Mouse (Mus musculus) hindbrain, embryonic 15.5 days (tissue): ENCODE results near the gene Cped1. TPM values are rescaled to one million over a fixed set of nuclear protein-coding genes. Genes with fewer than 3 reads are reported as not detected.

Experiments used
- ATAC-seq: fragments of 200-750 bp; cut with Nextera tagmentation; 2 replicates; pipeline ENCODE4 v1.8.0; 2017; ENCODE audit warnings: low read depth, moderate number of reproducible peaks, moderate TSS enrichment; ENCODE audit not compliant: low FRiP score
- H3K27ac ChIP-seq: fragments of 300-500 bp; sonication (generic); replicated peaks from 2 replicates; pipeline ENCODE4 v1.5.1; 2015; ENCODE audit warnings: mild to moderate bottlenecking, inconsistent platforms
- H3K27me3 ChIP-seq: fragments of 300-500 bp; sonication (generic); 2 replicates; pipeline ENCODE4 v1.6.1; 2015; ENCODE audit warnings: control low read depth, inconsistent platforms
- H3K36me3 ChIP-seq: fragments of 300-500 bp; sonication (generic); 2 replicates; pipeline ENCODE4 v1.6.1; 2015; ENCODE audit warnings: control low read depth, inconsistent platforms
- H3K4me1 ChIP-seq: fragments of 300-500 bp; sonication (generic); replicated peaks from 2 replicates; pipeline ENCODE4 v1.6.1; 2015; ENCODE audit warnings: control low read depth, inconsistent platforms
- H3K4me2 ChIP-seq: fragments of 300-500 bp; sonication (generic); 2 replicates; pipeline ENCODE4 v1.6.1; 2015; ENCODE audit warnings: moderate library complexity, mild to moderate bottlenecking, inconsistent platforms
- H3K4me3 ChIP-seq: fragments of 300-500 bp; sonication (generic); 2 replicates; pipeline ENCODE4 v1.5.1; 2015; ENCODE audit warnings: mild to moderate bottlenecking, inconsistent platforms
- H3K9ac ChIP-seq: fragments of 300-500 bp; sonication (generic); 2 replicates; pipeline ENCODE4 v1.6.1; 2015; ENCODE audit warnings: inconsistent platforms
- H3K9me3 ChIP-seq: fragments of 300-500 bp; sonication (generic); 2 replicates; pipeline ENCODE4 v1.6.1; 2016; ENCODE audit warnings: control low read depth, inconsistent platforms
- WGBS: fragments of 180-500 bp; shearing (Covaris S2); methylation state at CpG from one replicate; pipeline ENCODE4 v1.1.7; 2015; 5-methylcytosine and 5-hydroxymethylcytosine counted together
- polyA plus RNA-seq: library from polyadenylated mRNA; unstranded; fragments of >200 nt; fragmentation: Nextera tagmentation; extraction: Ambion mirVana; gene quantifications from 2 replicates; pipeline ENCODE4 v1.2.1, GENCODE M21; 2015

Gene Cped1
- polyA plus RNA-seq, 1 experiment from 2014 or later = 3.7 TPM

DNA sequence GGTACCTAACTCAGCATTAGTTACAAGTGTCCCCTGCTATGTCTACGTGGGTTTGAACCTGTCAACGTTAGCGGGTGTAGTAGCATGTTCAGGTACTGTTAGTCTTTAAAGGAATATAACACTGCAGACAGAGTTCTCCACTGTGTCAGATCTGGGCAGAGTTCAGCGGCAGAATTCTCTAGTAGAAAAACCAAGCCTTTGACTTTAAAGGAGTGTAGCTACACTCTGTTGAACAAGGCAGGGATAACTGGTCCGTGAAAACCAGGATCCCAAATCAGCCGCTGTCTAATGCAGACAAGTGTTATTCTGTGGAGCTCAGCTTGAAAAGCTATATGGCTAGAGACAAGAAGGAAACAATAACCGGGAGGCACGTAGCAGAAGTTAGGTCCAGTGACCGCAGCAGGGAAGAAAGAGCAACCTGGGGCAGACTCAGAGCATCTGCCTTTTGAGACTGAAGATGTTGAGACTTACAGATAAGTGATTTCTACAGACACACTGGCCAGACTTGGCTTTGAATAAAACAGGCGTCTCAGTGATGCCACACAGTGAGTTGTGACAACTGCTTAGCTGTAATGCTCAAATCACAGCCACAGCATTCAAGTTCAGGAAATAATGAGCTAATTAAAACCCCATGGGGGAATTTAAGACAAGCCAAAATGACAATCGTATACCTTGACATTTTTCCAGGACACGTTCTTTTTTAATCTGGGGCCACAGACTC is 219.5 kb downstream of the Cped1 start:
- 0 out of 2 replicates have a peak, but pooled peaks have one; percentile 21 for ATAC-seq
- WGBS = 59% methylated on average over 12 of the region's 12 CpGs
- Histone ChIP-seq H3K9me3 (no peaks in the 10 kb centered on the region), H3K36me3 (no peaks in the 10 kb centered on the region), H3K4me3 (no peak overlapping the region), H3K4me2 (peak overlapping the region; percentile 37), H3K4me1 (0 out of 2 replicates have a peak, but pooled peaks cover 4% of the 10 kb centered on the region), H3K27me3 (no peaks in the 10 kb centered on the region), H3K9ac (no peak overlapping the region), H3K27ac (no peak overlapping the region)

DNA sequence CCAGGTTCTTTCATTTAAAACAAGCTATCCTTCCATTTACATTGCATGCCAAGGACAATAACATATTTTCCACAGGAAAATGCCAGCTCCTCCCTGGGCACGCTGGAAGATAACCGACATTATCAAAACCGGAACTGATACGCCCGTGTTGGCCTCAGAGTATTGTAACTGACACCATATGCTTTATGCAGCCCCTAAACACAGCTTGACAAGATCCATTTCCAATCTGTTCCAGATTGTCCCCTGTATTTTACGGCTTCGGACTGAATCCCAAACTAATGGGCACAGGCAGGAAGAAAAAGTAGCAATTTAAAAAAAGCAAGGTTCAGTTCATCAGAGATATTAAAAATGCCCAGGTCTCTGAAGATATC is 220.0 kb downstream of the Cped1 start:
- H3K36me3 ChIP-seq = no peaks in the 10 kb centered on the region
- 0 out of 2 replicates have a peak, but pooled peaks cover 4% of the 10 kb centered on the region for H3K4me1 ChIP-seq
- H3K9me3 ChIP-seq = no peaks in the 10 kb centered on the region
- peak overlapping the region; percentile 37 for H3K4me2 ChIP-seq
- H3K27ac ChIP-seq = no peak overlapping the region
- no peaks in the 10 kb centered on the region for H3K27me3 ChIP-seq
- H3K9ac ChIP-seq = no peak overlapping the region
- H3K4me3 ChIP-seq = no peak overlapping the region
- ATAC-seq = 0 out of 2 replicates have a peak, but pooled peaks have one; percentile 36
- WGBS = 44% methylated on average over 7 of the region's 7 CpGs

DNA sequence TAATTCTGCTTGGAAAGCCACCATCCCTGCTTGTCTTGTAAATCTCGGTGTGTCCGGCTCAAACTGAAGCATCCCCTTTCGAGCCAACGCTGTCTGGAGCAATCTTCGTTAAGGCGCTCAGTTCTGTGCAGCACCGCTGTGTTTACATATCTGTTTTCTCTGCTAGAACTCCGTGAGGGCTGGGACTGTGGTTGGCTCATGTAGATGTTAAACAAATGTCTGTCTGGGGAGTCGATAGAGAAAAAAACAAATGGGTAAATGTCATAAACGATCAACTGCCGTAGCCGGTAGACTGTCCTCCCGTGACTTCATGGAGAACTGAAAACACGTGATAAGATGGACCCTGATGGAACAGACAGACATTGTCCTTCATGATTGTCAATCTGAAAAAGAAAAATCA is 220.5 kb downstream of the Cped1 start:
- H3K27me3 ChIP-seq = no peaks in the 10 kb centered on the region
- peak overlapping the region; percentile 6; the same call in 1 of the 2 replicates for H3K4me3 ChIP-seq
- H3K36me3 ChIP-seq = no peaks in the 10 kb centered on the region
- no peak overlapping the region for H3K9ac ChIP-seq
- H3K27ac ChIP-seq = no peak overlapping the region
- peak overlapping the region; percentile 37 for H3K4me2 ChIP-seq
- 0 out of 2 replicates have a peak, but pooled peaks cover 4% of the 10 kb centered on the region for H3K4me1 ChIP-seq
- 0 out of 2 replicates have a peak, but pooled peaks have one; percentile 50 for ATAC-seq
- 56% methylated on average over 14 of the region's 14 CpGs for WGBS
- H3K9me3 ChIP-seq = no peaks in the 10 kb centered on the region

DNA sequence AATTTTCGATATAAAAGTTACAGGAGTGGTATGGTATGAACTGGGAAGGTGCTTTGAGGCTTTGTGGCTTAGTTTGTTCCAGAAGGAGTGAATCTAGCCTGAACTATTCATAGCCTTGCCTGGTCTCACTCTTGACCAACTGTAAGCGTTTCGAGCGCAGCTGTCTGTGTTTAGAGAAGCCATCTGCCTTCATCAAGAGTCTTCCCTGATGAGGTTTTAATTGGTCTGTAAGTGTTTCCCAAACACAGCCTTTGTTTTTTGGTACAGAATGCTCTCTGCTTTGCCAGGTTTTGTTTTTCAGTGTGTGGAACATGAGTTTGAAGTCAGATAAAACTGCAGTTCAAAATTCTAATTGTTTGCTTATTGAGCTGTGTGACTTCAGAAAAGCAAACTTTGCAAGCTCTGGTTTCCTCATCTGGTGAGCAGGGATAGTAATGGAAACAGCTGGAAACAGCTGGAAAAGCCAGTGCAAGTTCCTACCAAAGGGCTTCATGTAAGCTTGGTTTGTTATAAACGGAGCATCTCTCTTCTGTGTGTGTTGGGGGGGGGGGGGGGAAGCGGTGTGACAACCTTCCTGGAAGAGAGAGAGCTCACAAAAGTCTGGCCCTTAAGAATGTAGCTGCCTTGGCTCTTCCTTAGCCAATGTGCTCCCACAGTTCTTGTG is 221.0 kb downstream of the Cped1 start:
- Histone ChIP-seq H3K27ac (no peak overlapping the region), H3K4me2 (peak overlapping the region; percentile 37), H3K4me1 (0 out of 2 replicates have a peak, but pooled peaks cover 1% of the 10 kb centered on the region), H3K27me3 (no peaks in the 10 kb centered on the region), H3K9me3 (no peaks in the 10 kb centered on the region), H3K9ac (no peak overlapping the region), H3K4me3 (no peak overlapping the region), H3K36me3 (no peaks in the 10 kb centered on the region)
- ATAC-seq = no peak
- WGBS = 68% methylated on average over 6 of the region's 6 CpGs

DNA sequence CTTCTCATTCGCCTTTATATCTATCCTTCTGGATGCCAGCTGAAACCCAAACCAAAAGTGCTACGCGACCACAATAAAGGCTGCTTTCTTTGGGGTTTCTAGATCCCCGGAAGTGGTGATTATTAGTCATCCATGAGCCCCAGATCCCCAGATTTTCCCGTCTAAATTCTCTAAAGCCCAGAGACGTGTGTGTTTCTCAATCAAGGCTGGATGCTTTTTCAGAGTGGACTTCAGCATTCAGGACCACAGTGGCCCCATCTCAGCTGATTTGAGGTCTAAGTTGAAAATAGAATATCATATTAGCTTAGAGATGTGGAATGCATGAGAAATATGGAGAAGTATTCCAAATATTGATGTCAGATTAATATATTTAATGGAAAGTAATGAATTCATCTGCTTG is 226.4 kb downstream of the Cped1 start:
- H3K36me3 ChIP-seq = no peaks in the 10 kb centered on the region
- H3K4me3 ChIP-seq = no peak overlapping the region
- no peak overlapping the region for H3K4me2 ChIP-seq
- 90% methylated on average over 6 of the region's 6 CpGs for WGBS
- no peaks in the 10 kb centered on the region for H3K4me1 ChIP-seq
- ATAC-seq = no peak
- H3K9me3 ChIP-seq = no peaks in the 10 kb centered on the region
- H3K27ac ChIP-seq = no peak overlapping the region
- H3K9ac ChIP-seq = no peak overlapping the region
- no peaks in the 10 kb centered on the region for H3K27me3 ChIP-seq

DNA sequence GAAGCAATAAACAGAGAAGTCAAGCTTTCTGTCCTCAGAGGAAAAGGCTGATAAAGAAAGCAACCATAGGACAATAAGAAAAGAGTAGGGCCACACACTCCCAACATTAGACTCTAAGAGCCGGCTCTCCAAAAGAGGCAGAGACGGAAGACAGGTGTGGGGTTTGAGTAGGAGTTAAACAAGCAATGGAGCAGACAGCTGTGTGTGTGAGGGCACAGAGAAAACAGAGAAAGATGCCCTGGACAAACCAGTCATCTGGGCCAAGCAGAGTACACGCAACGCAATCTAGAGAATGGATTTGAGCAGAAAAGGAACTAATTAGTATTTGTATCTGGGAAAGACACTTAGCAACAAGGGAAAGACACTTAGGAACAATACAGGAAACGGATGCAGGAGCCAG is 227.5 kb downstream of the Cped1 start:
- H3K9me3 ChIP-seq = no peaks in the 10 kb centered on the region
- no peaks in the 10 kb centered on the region for H3K27me3 ChIP-seq
- no peak overlapping the region for H3K4me3 ChIP-seq
- no peak overlapping the region for H3K4me2 ChIP-seq
- H3K9ac ChIP-seq = no peak overlapping the region
- H3K27ac ChIP-seq = no peak overlapping the region
- WGBS = 83% methylated on average over 5 of the region's 5 CpGs
- no peaks in the 10 kb centered on the region for H3K36me3 ChIP-seq
- ATAC-seq = no peak
- no peaks in the 10 kb centered on the region for H3K4me1 ChIP-seq

DNA sequence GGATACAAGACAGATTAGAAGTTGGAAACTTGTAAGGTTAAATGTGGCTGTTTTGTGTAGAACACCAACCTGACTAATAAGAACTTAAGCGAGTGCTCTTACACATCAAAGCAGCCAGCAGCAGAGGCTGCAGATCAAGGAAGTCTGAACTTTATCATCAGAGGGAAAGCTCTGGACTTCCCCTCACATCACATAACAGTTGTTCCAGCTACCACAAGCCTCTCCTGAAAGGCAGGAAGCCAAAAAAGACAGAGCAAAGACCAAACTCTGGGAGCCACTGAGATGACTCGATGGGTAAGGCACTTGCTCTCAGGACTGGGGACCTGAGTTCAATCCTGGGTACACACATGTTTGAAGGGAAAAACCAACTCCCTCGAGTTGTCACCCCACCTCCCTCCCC is 228.1 kb downstream of the Cped1 start:
- WGBS = 87% methylated on average over 3 of the region's 3 CpGs
- no peak overlapping the region for H3K27ac ChIP-seq
- H3K9me3 ChIP-seq = no peaks in the 10 kb centered on the region
- H3K36me3 ChIP-seq = no peaks in the 10 kb centered on the region
- H3K4me1 ChIP-seq = no peaks in the 10 kb centered on the region
- no peak overlapping the region for H3K9ac ChIP-seq
- no peaks in the 10 kb centered on the region for H3K27me3 ChIP-seq
- no peak overlapping the region for H3K4me2 ChIP-seq
- ATAC-seq = no peak
- H3K4me3 ChIP-seq = no peak overlapping the region

DNA sequence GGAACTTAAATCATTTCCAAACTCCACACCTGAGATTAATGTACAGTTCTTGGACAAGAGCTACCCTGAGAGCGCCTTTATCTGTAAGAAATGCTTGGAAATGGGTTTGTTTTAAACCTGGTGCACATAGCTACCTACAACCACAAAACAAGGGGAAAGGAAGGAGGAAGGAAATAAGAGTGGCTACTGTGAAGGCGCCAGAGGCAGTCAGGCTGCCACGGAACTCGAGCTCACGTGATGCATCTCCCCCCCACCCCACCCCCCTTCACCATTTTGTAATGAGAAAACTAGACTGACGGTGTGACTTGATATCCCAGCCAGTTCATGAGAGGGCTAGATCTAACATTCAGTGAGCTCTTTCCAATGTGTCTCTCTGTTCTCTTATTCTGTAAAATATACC is 228.9 kb downstream of the Cped1 start:
- H3K4me1 ChIP-seq = no peaks in the 10 kb centered on the region
- H3K27ac ChIP-seq = no peak overlapping the region
- no peaks in the 10 kb centered on the region for H3K27me3 ChIP-seq
- ATAC-seq = no peak
- no peak overlapping the region for H3K4me3 ChIP-seq
- no peak overlapping the region for H3K9ac ChIP-seq
- no peak overlapping the region for H3K4me2 ChIP-seq
- H3K36me3 ChIP-seq = no peaks in the 10 kb centered on the region
- no peaks in the 10 kb centered on the region for H3K9me3 ChIP-seq
- WGBS = 89% methylated on average over 6 of the region's 6 CpGs

DNA sequence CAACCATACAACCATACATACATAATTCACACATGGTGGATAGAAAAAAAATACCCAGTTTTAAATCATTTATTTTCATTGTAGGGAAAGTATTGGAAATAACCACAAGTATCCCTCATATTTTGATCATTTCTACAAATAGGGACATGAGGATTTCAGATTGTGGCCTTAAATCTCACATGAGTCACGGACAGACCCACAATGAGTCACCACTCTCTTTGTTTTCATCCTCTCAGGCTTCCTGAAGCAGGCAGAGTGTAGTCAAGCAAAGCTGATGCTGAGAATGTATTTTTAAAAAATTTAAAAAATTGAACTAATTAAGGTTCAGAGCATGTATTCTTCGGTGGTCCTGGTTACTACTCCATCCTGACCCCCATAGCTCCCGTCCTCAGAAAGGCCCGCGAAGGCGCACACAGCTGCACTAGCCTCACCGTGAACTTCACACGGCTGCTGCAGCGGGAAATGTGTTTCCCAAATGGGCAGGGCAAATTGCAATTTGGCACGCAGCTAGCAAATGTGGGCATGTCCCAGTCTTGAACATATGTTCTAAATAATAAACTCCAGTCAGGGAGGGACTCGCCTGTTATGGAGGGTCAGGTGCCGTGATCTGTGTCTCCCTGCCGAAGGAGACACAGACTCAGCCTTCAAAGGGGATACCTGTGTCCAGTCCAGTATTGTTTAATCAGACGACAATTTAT is 230.7 kb downstream of the Cped1 start:
- ATAC-seq = no peak
- Histone ChIP-seq H3K36me3 (no peaks in the 10 kb centered on the region), H3K27me3 (no peaks in the 10 kb centered on the region), H3K9me3 (no peaks in the 10 kb centered on the region), H3K27ac (no peak overlapping the region), H3K4me1 (no peaks in the 10 kb centered on the region), H3K4me3 (no peak overlapping the region), H3K4me2 (no peak overlapping the region), H3K9ac (no peak overlapping the region)
- WGBS = 69% methylated on average over 14 of the region's 14 CpGs

DNA sequence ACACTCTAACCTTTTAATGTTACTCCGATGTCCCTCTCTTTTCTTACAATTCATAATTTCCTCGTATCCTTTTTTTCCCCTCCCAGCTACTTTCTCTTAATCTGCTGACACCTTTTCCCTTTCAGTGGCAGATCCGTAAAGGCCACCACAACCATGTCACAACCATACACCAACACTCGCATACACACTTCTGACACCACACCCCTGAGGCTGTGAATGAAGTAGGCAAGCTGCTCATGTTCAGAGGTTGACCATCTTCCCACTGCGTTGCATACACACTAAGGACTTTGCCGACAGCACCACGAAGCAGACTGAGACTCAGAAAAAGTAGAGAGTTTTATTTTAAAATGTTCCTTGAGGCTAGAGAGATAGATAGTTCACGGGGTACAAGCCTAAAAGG is 235.4 kb downstream of the Cped1 start:
- H3K4me1 ChIP-seq = no peaks in the 10 kb centered on the region
- no peak for ATAC-seq

DNA sequence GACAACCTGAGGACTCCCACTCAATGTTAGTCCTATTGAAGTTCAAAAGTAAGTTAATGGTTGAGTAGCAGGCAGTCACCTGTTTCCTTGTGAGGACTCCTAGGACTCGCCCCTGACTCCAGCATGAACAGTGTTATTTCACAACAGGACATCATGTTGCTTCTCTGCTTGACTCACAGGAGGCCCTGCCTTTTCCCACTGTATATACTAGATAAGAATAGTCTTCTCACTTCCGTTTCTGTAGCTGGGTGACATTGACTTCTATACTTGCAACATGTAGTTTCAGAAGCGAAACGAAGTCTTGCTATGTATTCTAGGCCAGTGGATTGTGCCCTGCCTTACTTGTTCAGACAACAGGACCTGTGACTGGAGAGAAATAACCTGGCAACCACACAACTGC is 236.4 kb downstream of the Cped1 start:
- no peak overlapping the region for H3K9ac ChIP-seq
- H3K9me3 ChIP-seq = no peaks in the 10 kb centered on the region
- ATAC-seq = no peak
- WGBS = 89% methylated on average over 4 of the region's 4 CpGs
- no peak overlapping the region for H3K27ac ChIP-seq
- H3K4me2 ChIP-seq = no peak overlapping the region
- H3K4me1 ChIP-seq = no peaks in the 10 kb centered on the region
- H3K4me3 ChIP-seq = no peak overlapping the region
- no peaks in the 10 kb centered on the region for H3K27me3 ChIP-seq
- no peaks in the 10 kb centered on the region for H3K36me3 ChIP-seq

More for the DNA sequence above, 235.4 kb downstream of the Cped1 start:
- Histone ChIP-seq H3K4me2 (no peak overlapping the region), H3K9ac (no peak overlapping the region), H3K4me3 (no peak overlapping the region), H3K27ac (no peak overlapping the region), H3K36me3 (no peaks in the 10 kb centered on the region), H3K9me3 (no peaks in the 10 kb centered on the region), H3K27me3 (no peaks in the 10 kb centered on the region)
- 95% methylated on average over 8 of the region's 8 CpGs for WGBS

DNA sequence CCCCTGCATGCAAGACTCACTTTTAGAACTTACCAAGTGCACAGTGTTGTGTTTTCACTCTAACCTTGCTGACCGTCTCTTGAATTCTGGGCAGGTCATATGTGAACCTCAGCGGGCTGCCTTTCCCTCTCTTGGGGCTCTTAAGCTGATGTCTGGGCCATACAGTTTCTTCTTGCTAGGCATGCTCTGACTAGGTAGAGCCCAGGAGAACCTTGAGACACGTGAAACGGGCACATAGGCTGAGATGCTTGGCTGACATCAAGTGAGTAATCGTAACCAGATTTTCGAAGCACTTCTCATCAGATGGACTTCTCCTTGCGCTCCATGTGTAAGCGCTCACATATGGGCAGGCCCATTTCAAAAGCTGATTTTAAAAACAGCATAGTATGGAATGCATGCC is 237.2 kb downstream of the Cped1 start:
- Histone ChIP-seq H3K27ac (no peak overlapping the region), H3K9ac (no peak overlapping the region), H3K4me2 (no peak overlapping the region), H3K4me1 (no peaks in the 10 kb centered on the region), H3K4me3 (no peak overlapping the region), H3K9me3 (no peaks in the 10 kb centered on the region), H3K27me3 (no peaks in the 10 kb centered on the region), H3K36me3 (no peaks in the 10 kb centered on the region)
- ATAC-seq = no peak
- 92% methylated on average over 8 of the region's 8 CpGs for WGBS
